Mouse (Mus musculus) heart, embryonic 12.5 days (tissue): ENCODE results near the gene Slc22a5. TPM values are rescaled to one million over a fixed set of nuclear protein-coding genes. Genes with fewer than 3 reads are reported as not detected.

Experiments
- ATAC-seq: fragments of 200-750 bp; cut with Nextera tagmentation; 2 replicates; pipeline ENCODE4 v1.8.0; 2017; ENCODE audit warnings: moderate TSS enrichment, moderate library complexity; ENCODE audit not compliant: insufficient number of reproducible peaks, low FRiP score
- H3K27ac ChIP-seq: fragments of 300-500 bp; sonication (generic); 2 replicates; pipeline ENCODE4 v1.5.1; 2016; ENCODE audit warnings: mild to moderate bottlenecking, moderate library complexity; ENCODE audit not compliant: poor library complexity, severe bottlenecking
- H3K27me3 ChIP-seq: fragments of 300-500 bp; sonication (generic); replicated peaks from 2 replicates; pipeline ENCODE4 v1.6.1; 2016; ENCODE audit warnings: mild to moderate bottlenecking, moderate library complexity
- H3K36me3 ChIP-seq: fragments of 300-500 bp; sonication (generic); 2 replicates; pipeline ENCODE4 v1.6.1; 2016; ENCODE audit warnings: mild to moderate bottlenecking, moderate library complexity
- H3K4me1 ChIP-seq: fragments of 300-500 bp; sonication (generic); replicated peaks from 2 replicates; pipeline ENCODE4 v1.6.1; 2016; ENCODE audit warnings: mild to moderate bottlenecking
- H3K4me2 ChIP-seq: fragments of 300-500 bp; sonication (generic); 2 replicates; pipeline ENCODE4 v1.6.1; 2016; ENCODE audit warnings: mild to moderate bottlenecking, moderate library complexity
- H3K4me3 ChIP-seq: fragments of 300-500 bp; sonication (generic); 2 replicates; pipeline ENCODE4 v1.5.1; 2016; ENCODE audit warnings: mild to moderate bottlenecking
- H3K9ac ChIP-seq: fragments of 300-500 bp; sonication (generic); 2 replicates; pipeline ENCODE4 v1.6.1; 2016; ENCODE audit warnings: mild to moderate bottlenecking, moderate library complexity
- H3K9me3 ChIP-seq: fragments of 300-500 bp; sonication (generic); replicated peaks from 2 replicates; pipeline ENCODE4 v1.6.1; 2016; ENCODE audit warnings: mild to moderate bottlenecking, moderate library complexity
- whole genome bisulfite sequencing: fragments of 180-500 bp; shearing (Covaris S2); methylation state at CpG from one replicate; pipeline ENCODE4 v1.1.7; 2016; 5-methylcytosine and 5-hydroxymethylcytosine counted together
- polyA plus RNA-seq: library from polyadenylated mRNA; unstranded; fragments of >200 nt; fragmentation: Nextera tagmentation; extraction: Ambion mirVana; gene quantifications from 2 replicates; pipeline ENCODE4 v1.2.1, GENCODE M21; 2016

The Slc22a5 gene
- polyA plus RNA-seq, 1 experiment from 2014 or later: 8.9 TPM

DNA sequence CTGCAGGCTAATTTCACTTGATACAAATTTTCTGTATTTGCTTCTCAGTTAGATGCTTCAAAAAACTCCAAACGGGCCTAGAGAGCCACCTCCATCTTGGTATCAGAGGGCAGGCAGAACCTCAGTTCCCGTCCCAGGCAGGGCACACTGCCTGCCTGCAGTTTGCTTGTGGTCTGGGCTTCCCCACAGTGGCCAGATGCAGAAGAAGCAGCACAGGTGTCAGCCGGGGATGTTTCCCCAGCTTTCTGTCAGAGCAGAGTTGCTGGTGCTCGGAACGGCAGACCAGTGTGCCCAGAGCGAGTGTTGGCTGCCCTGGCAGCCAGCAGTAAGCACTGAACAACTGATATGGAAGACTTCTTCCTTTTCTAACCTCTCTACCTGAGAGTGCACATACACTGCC, 52.3 kb downstream of the Slc22a5 start:
- H3K27me3 ChIP-seq: peaks cover 24% of the 10 kb centered on the region
- ATAC-seq: no peak
- H3K4me3 ChIP-seq: no peak overlapping the region
- H3K27ac ChIP-seq: no peak overlapping the region
- H3K4me2 ChIP-seq: no peak overlapping the region
- peaks cover 44% of the 10 kb centered on the region for H3K4me1 ChIP-seq
- 72% methylated on average over 6 of the region's 6 CpGs for WGBS
- H3K36me3 ChIP-seq: no peaks in the 10 kb centered on the region
- no peak overlapping the region; the same call in 1 of the 2 replicates for H3K9ac ChIP-seq
- no peaks in the 10 kb centered on the region for H3K9me3 ChIP-seq

DNA sequence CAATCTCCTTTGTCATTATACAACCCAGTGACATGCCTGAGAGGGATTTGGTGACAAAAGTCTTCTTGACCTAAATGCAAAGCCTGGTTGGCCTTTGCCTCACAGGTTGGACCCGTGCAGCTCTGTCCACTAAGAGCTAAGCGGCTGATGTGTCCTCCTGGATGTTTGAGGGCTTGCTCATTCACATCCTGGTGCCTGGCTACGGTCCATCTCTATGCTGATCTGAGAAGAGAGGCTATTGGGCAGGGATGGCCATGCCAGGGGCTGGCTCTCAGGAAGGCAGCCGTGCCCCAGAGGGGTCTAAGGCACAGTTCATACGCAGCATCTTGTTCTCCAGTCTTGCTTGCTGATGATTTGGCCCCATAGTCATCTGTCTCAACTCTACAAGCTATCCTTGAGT, 53.7 kb downstream of the Slc22a5 start:
- H3K4me2 ChIP-seq: no peak overlapping the region
- no peaks in the 10 kb centered on the region for H3K9me3 ChIP-seq
- no peak overlapping the region for H3K9ac ChIP-seq
- no peak overlapping the region for H3K4me3 ChIP-seq
- H3K36me3 ChIP-seq: no peaks in the 10 kb centered on the region
- H3K27ac ChIP-seq: no peak overlapping the region
- ATAC-seq: no peak
- peaks cover 43% of the 10 kb centered on the region for H3K4me1 ChIP-seq
- H3K27me3 ChIP-seq: peaks cover 21% of the 10 kb centered on the region
- 70% methylated on average over 5 of the region's 5 CpGs for WGBS

DNA sequence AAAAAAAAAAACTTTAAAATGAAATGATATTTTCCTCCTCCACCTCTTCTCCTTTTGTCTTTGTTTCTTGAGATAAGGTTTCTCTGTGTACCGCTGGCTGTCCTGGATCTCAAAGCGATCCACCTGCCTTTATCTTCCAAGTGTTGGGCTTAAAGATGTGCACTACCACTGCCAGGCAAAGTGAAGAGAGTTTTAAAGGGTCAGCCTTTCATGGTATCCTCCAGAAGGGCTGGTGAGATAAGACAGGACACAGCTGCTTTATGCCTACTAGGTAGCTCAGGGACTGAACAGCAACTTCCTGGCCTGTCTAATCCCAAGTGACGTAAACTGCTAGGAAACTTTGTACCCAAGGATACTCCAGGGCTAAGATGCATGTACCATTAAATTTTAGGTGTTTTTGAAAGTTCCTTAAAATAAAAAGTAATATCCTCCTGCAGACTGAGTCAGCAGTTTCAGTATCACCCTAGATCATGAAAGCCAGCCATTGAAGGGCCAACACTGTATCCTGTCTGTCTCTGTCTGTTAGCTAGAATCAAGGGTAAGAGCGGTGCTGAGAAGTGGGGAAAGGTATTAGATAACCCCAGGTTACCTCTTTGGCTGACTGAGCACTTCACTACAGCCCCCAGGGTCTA, 56.0 kb downstream of the Slc22a5 start:
- Histone ChIP-seq H3K27me3 (0 out of 2 replicates have a peak, but pooled peaks cover 5% of the 10 kb centered on the region), H3K9me3 (no peaks in the 10 kb centered on the region), H3K9ac (no peak overlapping the region), H3K4me3 (no peak overlapping the region), H3K36me3 (no peaks in the 10 kb centered on the region), H3K4me1 (peaks cover 42% of the 10 kb centered on the region), H3K27ac (no peak overlapping the region), H3K4me2 (no peak overlapping the region)
- ATAC-seq: no peak
- WGBS: 35% methylated on average over 4 of the region's 4 CpGs

DNA sequence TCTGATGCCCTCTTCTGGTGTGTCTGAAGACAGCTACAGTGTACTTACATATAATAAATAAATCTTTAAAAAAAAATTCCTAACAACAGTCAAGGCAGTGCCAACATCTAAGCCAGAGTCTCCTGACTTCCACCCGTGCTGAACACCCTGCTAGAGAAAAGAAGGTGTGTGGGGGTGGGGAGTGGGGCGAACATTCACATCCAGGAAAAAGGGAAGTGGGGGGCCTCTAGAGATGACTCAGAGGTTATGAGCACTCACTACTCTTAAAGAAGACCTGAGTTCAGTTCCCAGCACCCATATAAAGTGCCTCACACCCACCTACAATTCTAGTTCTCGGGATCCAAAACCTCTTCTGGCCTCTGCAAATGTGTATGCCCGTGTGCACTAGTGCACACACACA, 66.1 kb downstream of the Slc22a5 start:
- WGBS: 85% methylated on average over 4 of the region's 4 CpGs
- Histone ChIP-seq H3K27me3 (peaks cover 2% of the 10 kb centered on the region; the same call in 1 of the 2 replicates), H3K27ac (no peak overlapping the region), H3K9me3 (peaks cover 7% of the 10 kb centered on the region; the same call in 1 of the 2 replicates), H3K4me1 (peaks cover 7% of the 10 kb centered on the region; the same call in 1 of the 2 replicates), H3K36me3 (no peaks in the 10 kb centered on the region), H3K4me2 (no peak overlapping the region), H3K9ac (no peak overlapping the region), H3K4me3 (no peak overlapping the region)
- no peak for ATAC-seq

DNA sequence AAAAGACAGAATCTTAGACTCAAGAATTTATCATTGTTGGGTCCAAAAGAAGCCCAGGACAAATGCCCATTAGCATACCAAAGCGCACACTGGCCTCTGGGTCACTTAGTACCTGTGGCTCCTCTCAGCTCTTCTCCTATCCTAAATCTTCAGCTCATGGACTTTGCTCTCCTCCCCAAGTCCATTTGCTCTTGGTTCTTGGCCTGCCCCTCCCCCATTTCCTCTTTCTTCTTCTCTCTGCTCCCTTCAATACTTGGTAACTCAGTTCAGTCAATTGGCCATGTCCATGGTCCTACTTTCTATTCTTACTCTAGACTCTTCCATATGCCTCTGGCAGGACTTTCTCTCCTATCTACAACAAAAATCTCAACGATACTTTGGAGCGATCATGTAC, 69.5 kb downstream of the Slc22a5 start:
- Histone ChIP-seq H3K27ac (no peak overlapping the region), H3K36me3 (no peaks in the 10 kb centered on the region), H3K4me3 (no peak overlapping the region), H3K9me3 (no peaks in the 10 kb centered on the region), H3K4me1 (peaks cover 7% of the 10 kb centered on the region; the same call in 1 of the 2 replicates), H3K27me3 (peaks cover 5% of the 10 kb centered on the region; the same call in 1 of the 2 replicates), H3K9ac (no peak overlapping the region), H3K4me2 (no peak overlapping the region)
- ATAC-seq: no peak
- WGBS: 90% methylated on average over 3 of the region's 3 CpGs

GRCm38 (mm10) chr11:53821230-53821944, 70.1 kb downstream of the Slc22a5 start:
- Histone ChIP-seq H3K4me2 (no peak overlapping the region), H3K4me3 (no peak overlapping the region), H3K27ac (no peak overlapping the region), H3K27me3 (peaks cover 5% of the 10 kb centered on the region; the same call in 1 of the 2 replicates), H3K4me1 (peaks cover 7% of the 10 kb centered on the region; the same call in 1 of the 2 replicates), H3K9ac (no peak overlapping the region), H3K9me3 (no peaks in the 10 kb centered on the region), H3K36me3 (no peaks in the 10 kb centered on the region)
- WGBS: 80% methylated on average over 11 of the region's 11 CpGs
- ATAC-seq: no peak

- H3K4me3 ChIP-seq: no peak overlapping the region
- WGBS: 79% methylated on average over 13 of the region's 13 CpGs
- no peaks in the 10 kb centered on the region for H3K36me3 ChIP-seq
- no peak overlapping the region for H3K27ac ChIP-seq
- H3K9me3 ChIP-seq: no peaks in the 10 kb centered on the region
- no peak overlapping the region for H3K4me2 ChIP-seq
- H3K4me1 ChIP-seq: peaks cover 3% of the 10 kb centered on the region; the same call in 1 of the 2 replicates
- no peak overlapping the region for H3K9ac ChIP-seq
- peaks cover 5% of the 10 kb centered on the region; the same call in 1 of the 2 replicates for H3K27me3 ChIP-seq
- no peak for ATAC-seq
These were observed 70.8 kb downstream of the Slc22a5 start for GRCm38 (mm10) chr11:53820516-53821170.

GRCm38 (mm10) chr11:53819511-53819910, 71.9 kb downstream of the Slc22a5 start:
- H3K9me3 ChIP-seq: no peaks in the 10 kb centered on the region
- ATAC-seq: no peak
- WGBS: 83% methylated on average over 6 of the region's 6 CpGs

GRCm38 (mm10) chr11:53818794-53819193, 72.7 kb downstream of the Slc22a5 start:
- no peaks in the 10 kb centered on the region for H3K36me3 ChIP-seq
- H3K4me3 ChIP-seq: no peak overlapping the region
- no peaks in the 10 kb centered on the region for H3K4me1 ChIP-seq
- no peaks in the 10 kb centered on the region for H3K9me3 ChIP-seq
- H3K27me3 ChIP-seq: peaks cover 5% of the 10 kb centered on the region; the same call in 1 of the 2 replicates
- no peak overlapping the region for H3K27ac ChIP-seq
- ATAC-seq: no peak
- H3K4me2 ChIP-seq: no peak overlapping the region
- H3K9ac ChIP-seq: no peak overlapping the region
- 60% methylated on average over 6 of the region's 6 CpGs for WGBS

More at GRCm38 (mm10) chr11:53819511-53819910, 71.9 kb downstream of the Slc22a5 start:
- H3K27me3 ChIP-seq: peaks cover 5% of the 10 kb centered on the region; the same call in 1 of the 2 replicates
- no peak overlapping the region for H3K4me3 ChIP-seq
- H3K9ac ChIP-seq: no peak overlapping the region
- H3K36me3 ChIP-seq: no peaks in the 10 kb centered on the region
- no peak overlapping the region for H3K4me2 ChIP-seq
- H3K4me1 ChIP-seq: no peaks in the 10 kb centered on the region
- H3K27ac ChIP-seq: no peak overlapping the region

- Histone ChIP-seq H3K9ac (no peak overlapping the region), H3K36me3 (no peaks in the 10 kb centered on the region), H3K27ac (no peak overlapping the region), H3K27me3 (peaks cover 5% of the 10 kb centered on the region; the same call in 1 of the 2 replicates), H3K4me2 (no peak overlapping the region), H3K9me3 (no peaks in the 10 kb centered on the region), H3K4me1 (no peaks in the 10 kb centered on the region), H3K4me3 (no peak overlapping the region)
- 86% methylated on average over 5 of the region's 5 CpGs for WGBS
- ATAC-seq: no peak
These were observed 74.6 kb downstream of the Slc22a5 start for GRCm38 (mm10) chr11:53816841-53817375.

- Histone ChIP-seq H3K9me3 (no peaks in the 10 kb centered on the region), H3K4me2 (no peak overlapping the region), H3K9ac (no peak overlapping the region), H3K4me3 (no peak overlapping the region), H3K4me1 (no peaks in the 10 kb centered on the region), H3K36me3 (no peaks in the 10 kb centered on the region), H3K27me3 (no peaks in the 10 kb centered on the region), H3K27ac (no peak overlapping the region)
- ATAC-seq: no peak
- 49% methylated on average over 3 of the region's 3 CpGs for WGBS
These were observed 76.7 kb downstream of the Slc22a5 start for GRCm38 (mm10) chr11:53814810-53815209.
